Mouse (Mus musculus) adrenal gland, postnatal 14 days (tissue): ENCODE measurements at regions not wholly inside any gene's neighbourhood (a gene's known extent, or its start where the extent isn't known, plus 50 kb on each side); places are given as distances from the start of the nearest gene placed in this dataset.

ENCODE experiments used
- DNase-seq: peaks from one replicate; pipeline ENCODE4 v3.0.0; 2021; ENCODE audit warnings: mixed read lengths

- no peak for DNase-seq
These were observed 225.9 kb upstream of the Ldb2 start for GRCm38 (mm10) chr5:45025383-45025782.

DNA sequence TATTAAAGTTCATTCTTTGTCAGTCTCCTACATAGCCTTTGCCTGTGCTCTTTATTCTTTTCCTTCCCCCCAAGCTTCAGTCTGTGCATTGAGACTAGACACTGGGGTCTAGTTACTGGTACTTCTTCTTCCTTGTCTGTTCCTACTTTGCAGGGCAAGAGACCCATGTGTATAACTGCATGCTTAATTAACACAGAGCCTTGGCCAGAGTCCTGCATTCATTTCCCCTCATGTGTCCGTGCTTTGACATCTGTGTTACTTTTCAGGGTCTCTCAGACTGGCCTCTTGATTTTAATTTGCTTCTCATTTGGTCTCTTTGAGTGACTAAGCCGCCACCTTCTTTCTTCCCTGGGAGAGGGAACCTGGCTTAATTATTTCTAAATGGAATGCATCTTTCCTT, 208.4 kb upstream of the Ldb2 start:
- no peak for DNase-seq

GRCm38 (mm10) chr5:45000996-45001395, 201.5 kb upstream of the Ldb2 start:
- DNase-seq = no peak

- no peak for DNase-seq
These were observed 199.6 kb upstream of the Ldb2 start for GRCm38 (mm10) chr5:44999032-44999431.

DNA sequence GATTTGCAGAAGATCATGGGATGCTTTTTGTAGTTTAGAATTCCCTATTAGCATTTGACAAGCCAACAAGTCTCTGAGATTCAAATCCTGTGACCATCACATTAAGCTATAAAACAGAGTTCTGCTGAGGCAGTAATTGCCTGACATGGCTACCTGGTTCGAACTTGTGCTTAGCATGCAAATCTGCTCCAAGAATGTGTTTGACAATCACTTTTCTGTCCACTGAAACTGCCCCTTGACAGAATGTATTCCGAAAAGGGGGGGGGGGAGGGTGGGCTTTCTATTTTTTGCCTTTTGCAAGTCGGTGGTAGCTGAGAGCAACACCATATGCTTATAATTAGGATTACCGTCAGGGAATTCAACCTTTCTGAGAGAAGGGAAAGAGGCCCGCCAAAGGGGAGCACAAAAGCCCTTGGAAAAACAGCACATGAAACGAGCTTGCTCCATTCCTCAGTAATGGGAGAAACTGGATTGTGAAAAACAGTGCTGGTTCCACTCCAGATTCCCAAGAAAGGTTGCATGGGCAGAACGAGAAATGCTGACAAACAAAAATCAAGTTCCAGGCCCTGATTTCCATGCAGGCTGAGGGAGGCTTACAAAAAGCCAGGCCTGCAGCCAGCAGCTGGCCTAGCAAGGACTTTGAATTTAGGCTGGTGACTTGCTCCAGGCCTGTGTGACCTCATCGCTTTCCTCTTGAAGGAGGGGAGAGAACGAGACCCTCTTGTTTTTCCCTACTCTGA, 176.1 kb upstream of the Ldb2 start:
- DNase-seq = peak; percentile 7

- DNase-seq = peak; percentile 14
These were observed 143.8 kb upstream of the Ldb2 start for GRCm38 (mm10) chr5:44943023-44943921.

DNA sequence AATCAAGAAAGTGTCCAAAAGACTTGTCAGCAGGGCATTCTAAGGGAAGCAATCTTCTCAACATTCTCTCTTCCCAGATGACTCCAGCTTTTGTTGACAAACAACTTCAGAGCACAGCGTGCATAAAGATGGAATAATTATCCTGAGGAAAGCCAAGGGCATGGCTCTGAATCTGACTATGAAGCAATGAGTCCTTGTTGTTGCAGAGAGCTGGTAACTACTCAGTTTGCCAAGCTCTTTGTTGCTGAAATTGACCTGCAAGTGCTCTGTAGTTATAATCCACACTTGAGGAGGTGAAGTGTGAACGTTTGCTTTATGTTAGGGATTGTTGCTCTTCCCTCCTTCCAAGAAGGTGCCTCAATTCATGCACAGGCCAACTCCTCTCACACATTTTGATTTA, 143.1 kb upstream of the Ldb2 start:
- DNase-seq = no peak

- no peak for DNase-seq
These were observed 126.0 kb upstream of the Ldb2 start for GRCm38 (mm10) chr5:44925476-44925875.

DNA sequence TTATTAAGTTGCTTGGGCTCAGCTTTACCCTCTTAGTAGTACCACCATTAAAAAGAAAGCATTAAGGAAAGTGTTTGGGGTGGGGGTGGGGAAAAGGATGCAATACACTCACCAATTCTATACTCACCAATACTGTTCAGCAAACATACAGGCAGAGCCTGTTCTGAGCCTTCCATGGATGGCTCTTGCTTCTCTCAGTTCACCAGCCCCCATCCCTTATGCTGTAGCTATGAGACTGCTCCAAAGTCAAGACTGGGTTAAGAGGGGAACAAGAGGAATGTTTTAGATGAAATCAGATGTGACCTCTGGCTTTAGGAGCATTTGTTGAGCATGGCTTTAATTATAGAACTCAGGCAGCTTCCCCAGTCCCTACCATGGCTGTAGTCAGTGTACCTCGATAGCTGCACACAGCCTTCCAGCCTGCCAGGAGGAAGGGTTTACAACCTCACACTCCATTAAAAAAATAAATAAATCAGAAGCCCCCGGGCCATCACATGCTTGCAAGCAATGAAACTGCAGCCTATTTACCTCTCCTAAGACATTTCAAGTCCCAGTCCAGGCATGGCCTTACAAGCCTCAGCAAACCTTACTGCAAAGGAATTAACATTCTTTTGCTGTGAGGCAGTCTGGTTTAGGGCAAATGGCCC, 122.8 kb upstream of the Ldb2 start:
- no peak for DNase-seq

DNA sequence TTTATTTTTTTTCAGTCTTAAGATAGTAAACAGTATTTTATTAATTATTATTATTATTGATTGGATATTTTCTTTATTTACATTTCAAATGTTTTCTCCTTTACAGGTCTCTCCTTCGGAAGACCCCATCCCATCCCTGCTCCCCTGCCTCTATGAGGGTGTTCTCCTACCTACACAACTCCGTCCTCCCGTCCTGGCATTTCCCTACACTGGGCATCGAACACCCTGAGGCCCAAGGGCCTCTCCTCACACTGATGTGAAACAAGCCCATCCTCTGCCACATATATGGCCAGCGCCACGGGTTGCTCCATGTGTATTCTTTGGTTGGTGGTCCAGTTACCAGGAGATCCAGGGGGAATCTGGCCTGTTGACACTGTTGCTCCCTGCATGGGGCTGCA, 118.3 kb upstream of the Ldb2 start:
- no peak for DNase-seq

- DNase-seq = no peak
These were observed 117.8 kb upstream of the Ldb2 start for GRCm38 (mm10) chr5:44917173-44917815.

GRCm38 (mm10) chr5:44902541-44902940, 103.1 kb upstream of the Ldb2 start:
- no peak for DNase-seq

- no peak for DNase-seq
These were observed 87.1 kb upstream of the Ldb2 start for GRCm38 (mm10) chr5:44886566-44887070.

DNA sequence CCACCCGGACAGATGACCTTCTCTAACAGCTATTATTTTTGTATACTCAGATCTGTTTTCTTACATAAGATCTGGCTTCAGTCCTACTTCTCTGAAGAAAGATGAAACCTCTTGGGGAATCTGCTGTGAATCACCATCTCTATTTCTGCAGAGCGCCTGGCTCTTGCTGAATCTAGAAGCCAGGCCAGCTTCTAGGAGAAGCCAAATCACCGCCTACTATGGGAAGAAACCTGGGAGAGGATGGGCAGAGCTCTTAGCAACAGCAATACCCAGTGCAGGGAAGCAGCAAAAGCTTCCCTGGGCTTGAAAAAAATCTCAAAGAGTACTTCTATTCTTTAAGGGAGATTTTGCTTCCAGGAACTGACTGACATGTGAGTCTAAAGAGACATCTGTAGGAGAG, 77.5 kb upstream of the Ldb2 start:
- DNase-seq = peak; percentile 48

DNA sequence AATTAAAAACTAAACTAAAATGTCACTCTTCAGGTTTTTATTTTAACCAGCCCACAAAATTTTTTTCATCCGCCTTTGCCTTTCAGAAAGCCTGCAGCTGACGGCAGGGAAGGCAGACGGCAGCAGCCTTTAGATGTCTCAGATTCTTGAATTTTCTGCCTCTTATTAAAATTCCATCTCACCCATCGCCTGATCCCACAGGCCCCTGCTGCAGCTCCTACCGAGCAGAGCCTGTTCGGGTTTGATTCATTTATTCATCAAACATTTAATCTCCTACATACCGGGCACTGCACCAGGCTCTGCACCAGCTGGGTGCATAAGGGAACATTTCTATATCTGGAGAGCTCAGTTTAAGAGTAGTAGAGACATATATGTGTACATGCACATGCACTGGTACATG, 72.8 kb upstream of the Ldb2 start:
- no peak for DNase-seq

DNA sequence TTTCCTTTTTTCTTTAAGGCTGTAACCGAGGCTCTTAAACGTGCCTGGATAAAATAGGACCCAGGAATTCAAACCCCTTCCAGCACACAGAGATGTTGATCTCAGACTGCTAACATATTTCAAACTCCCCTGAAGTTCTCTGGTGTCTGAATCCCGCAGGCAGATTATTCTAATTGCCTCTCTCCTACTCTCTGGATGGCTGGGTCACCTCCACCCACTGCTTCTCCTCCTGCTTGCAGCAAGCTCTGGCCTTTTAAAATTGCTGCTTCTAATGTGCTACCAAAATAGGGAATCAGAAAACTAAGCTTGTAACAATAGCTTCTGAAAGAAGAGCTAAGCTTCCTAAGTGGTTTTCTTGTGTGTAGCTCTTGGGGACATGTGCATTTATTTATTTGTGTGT, 64.4 kb upstream of the Ldb2 start:
- DNase-seq = no peak

GRCm38 (mm10) chr5:44863349-44863748, 63.9 kb upstream of the Ldb2 start:
- no peak for DNase-seq

DNA sequence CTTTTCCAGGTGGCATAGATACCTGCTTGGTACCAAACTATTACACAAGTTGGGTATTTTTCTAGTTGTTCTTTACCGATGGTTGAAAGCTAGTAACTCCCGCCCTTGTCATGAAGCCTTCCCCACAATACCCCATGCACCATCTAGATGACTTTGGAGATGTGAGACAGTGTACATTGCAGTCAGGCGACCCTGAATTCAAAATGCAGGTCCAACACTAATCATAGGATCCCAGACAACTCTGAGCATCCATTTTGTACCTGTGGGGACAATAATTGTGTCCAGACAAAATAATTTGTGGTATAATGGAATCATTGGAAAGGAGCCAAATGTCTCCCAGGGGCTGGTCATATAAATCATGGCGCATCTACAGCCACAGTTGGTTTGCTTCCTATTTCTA, 54.7 kb upstream of the Ldb2 start:
- no peak for DNase-seq
